Mouse (Mus musculus): Measurements from ENCODE around the gene Urah. TPM values are rescaled to one million over a fixed set of nuclear protein-coding genes. Genes with fewer than 3 reads are reported as not detected.

Urah gene
- polyA plus RNA-seq, 1 experiment from 2014 or later: 12.9 TPM

- WGBS: 73% methylated on average over 6 of the region's 6 CpGs
- Histone ChIP-seq H3K4me2 (ENCODE audit: low read depth, low read length) (no peak overlapping the region), H3K9ac (ENCODE audit: low read depth, low read length) (no peak overlapping the region), H3K9me3 (ENCODE audit: control insufficient read depth, low read length) (no peaks in the 10 kb centered on the region), H3K27me3 (replicated peaks; ENCODE audit: control insufficient read depth, insufficient read depth, low read length) (no peaks in the 10 kb centered on the region), H3K4me1 (ENCODE audit: control insufficient read depth, insufficient read depth, low read length) (no peaks in the 10 kb centered on the region), H3K36me3 (ENCODE audit: control insufficient read depth, insufficient read depth, low read length) (no peaks in the 10 kb centered on the region), H3K27ac (replicated peaks; ENCODE audit: low read depth, low read length) (no peak overlapping the region), H3K4me3 (ENCODE audit: low read depth, low read length) (no peak overlapping the region)
- no peak for DNase-seq (ENCODE audit: low spot score)
- ATAC-seq (ENCODE audit: low read depth): no peak
Observed at GRCm38 (mm10) chr7:140831447-140831846, 3.4 kb upstream of the Urah start.

- Histone ChIP-seq H3K27ac (replicated peaks; ENCODE audit: low read depth, low read length) (no peak overlapping the region), H3K4me1 (ENCODE audit: control insufficient read depth, insufficient read depth, low read length) (no peaks in the 10 kb centered on the region), H3K36me3 (ENCODE audit: control insufficient read depth, insufficient read depth, low read length) (no peaks in the 10 kb centered on the region), H3K4me2 (ENCODE audit: low read depth, low read length) (no peak overlapping the region), H3K9me3 (ENCODE audit: control insufficient read depth, low read length) (no peaks in the 10 kb centered on the region), H3K9ac (ENCODE audit: low read depth, low read length) (no peak overlapping the region), H3K4me3 (ENCODE audit: low read depth, low read length) (no peak overlapping the region), H3K27me3 (replicated peaks; ENCODE audit: control insufficient read depth, insufficient read depth, low read length) (no peaks in the 10 kb centered on the region)
- ATAC-seq (ENCODE audit: low read depth) (no peak), DNase-seq (ENCODE audit: low spot score) (no peak)
- 83% methylated on average over 4 of the region's 4 CpGs for WGBS
Observed at GRCm38 (mm10) chr7:140833341-140833740, 1.5 kb upstream of the Urah start.

- 70% methylated on average over 2 of the region's 2 CpGs for WGBS
- H3K4me2 ChIP-seq (ENCODE audit: low read depth, low read length): no peak overlapping the region
- ATAC-seq (ENCODE audit: low read depth): 0 out of 2 replicates have a peak, but pooled peaks have one; percentile 24
Observed at GRCm38 (mm10) chr7:140835758-140836087, 905 bp downstream of the Urah start.

GRCm38 (mm10) chr7:140836243-140837115, 1.7 kb downstream of the Urah start:
- Histone ChIP-seq H3K4me1 (ENCODE audit: control insufficient read depth, insufficient read depth, low read length) (peaks cover 3% of the 10 kb centered on the region; the same call in 1 of the 2 replicates), H3K27me3 (replicated peaks; ENCODE audit: control insufficient read depth, insufficient read depth, low read length) (peaks cover 3% of the 10 kb centered on the region), H3K9ac (ENCODE audit: low read depth, low read length) (no peak overlapping the region), H3K4me2 (ENCODE audit: low read depth, low read length) (no peak overlapping the region), H3K36me3 (ENCODE audit: control insufficient read depth, insufficient read depth, low read length) (no peaks in the 10 kb centered on the region), H3K4me3 (ENCODE audit: low read depth, low read length) (no peak overlapping the region), H3K9me3 (ENCODE audit: control insufficient read depth, low read length) (no peaks in the 10 kb centered on the region), H3K27ac (replicated peaks; ENCODE audit: low read depth, low read length) (no peak overlapping the region)
- no peak for ATAC-seq (ENCODE audit: low read depth)
- DNase-seq (ENCODE audit: low spot score): no peak
- WGBS: 83% methylated on average over 9 of the region's 9 CpGs

More at GRCm38 (mm10) chr7:140835758-140836087, 905 bp downstream of the Urah start:
- no peak overlapping the region for H3K4me3 ChIP-seq (ENCODE audit: low read depth, low read length)
- no peaks in the 10 kb centered on the region for H3K36me3 ChIP-seq (ENCODE audit: control insufficient read depth, insufficient read depth, low read length)
- DNase-seq (ENCODE audit: low spot score): no peak
- no peaks in the 10 kb centered on the region for H3K4me1 ChIP-seq (ENCODE audit: control insufficient read depth, insufficient read depth, low read length)
- H3K9me3 ChIP-seq (ENCODE audit: control insufficient read depth, low read length): no peaks in the 10 kb centered on the region
- H3K27me3 ChIP-seq (replicated peaks; ENCODE audit: control insufficient read depth, insufficient read depth, low read length): no peaks in the 10 kb centered on the region; the same call in 1 of the 2 replicates
- H3K27ac ChIP-seq (replicated peaks; ENCODE audit: low read depth, low read length): no peak overlapping the region
- H3K9ac ChIP-seq (ENCODE audit: low read depth, low read length): peak overlapping the region; percentile 34; the same call in 1 of the 2 replicates

- Histone ChIP-seq H3K4me1 (ENCODE audit: control insufficient read depth, insufficient read depth, low read length) (peaks cover 3% of the 10 kb centered on the region; the same call in 1 of the 2 replicates), H3K9me3 (ENCODE audit: control insufficient read depth, low read length) (no peaks in the 10 kb centered on the region), H3K9ac (ENCODE audit: low read depth, low read length) (no peak overlapping the region), H3K36me3 (ENCODE audit: control insufficient read depth, insufficient read depth, low read length) (no peaks in the 10 kb centered on the region), H3K27me3 (replicated peaks; ENCODE audit: control insufficient read depth, insufficient read depth, low read length) (peaks cover 9% of the 10 kb centered on the region), H3K4me2 (ENCODE audit: low read depth, low read length) (no peak overlapping the region), H3K4me3 (ENCODE audit: low read depth, low read length) (no peak overlapping the region), H3K27ac (replicated peaks; ENCODE audit: low read depth, low read length) (no peak overlapping the region)
- 63% methylated on average over 5 of the region's 5 CpGs for WGBS
- DNase-seq (ENCODE audit: low spot score) (no peak), ATAC-seq (ENCODE audit: low read depth) (no peak)
Observed at GRCm38 (mm10) chr7:140839556-140839955, 4.7 kb downstream of the Urah start.

- Histone ChIP-seq H3K4me3 (ENCODE audit: low read depth, low read length) (no peak overlapping the region), H3K4me1 (ENCODE audit: control insufficient read depth, insufficient read depth, low read length) (peaks cover 3% of the 10 kb centered on the region; the same call in 1 of the 2 replicates), H3K9me3 (ENCODE audit: control insufficient read depth, low read length) (no peaks in the 10 kb centered on the region), H3K27ac (replicated peaks; ENCODE audit: low read depth, low read length) (no peak overlapping the region), H3K4me2 (ENCODE audit: low read depth, low read length) (no peak overlapping the region), H3K36me3 (ENCODE audit: control insufficient read depth, insufficient read depth, low read length) (no peaks in the 10 kb centered on the region), H3K27me3 (replicated peaks; ENCODE audit: control insufficient read depth, insufficient read depth, low read length) (peaks cover 9% of the 10 kb centered on the region), H3K9ac (ENCODE audit: low read depth, low read length) (no peak overlapping the region)
- 35% methylated on average over 18 of the region's 19 CpGs for WGBS
- ATAC-seq (ENCODE audit: low read depth) (no peak), DNase-seq (ENCODE audit: low spot score) (peak; percentile 22)
Observed at GRCm38 (mm10) chr7:140840750-140841735, 6.2 kb downstream of the Urah start.

- ATAC-seq (ENCODE audit: low read depth) (no peak), DNase-seq (ENCODE audit: low spot score) (no peak)
- Histone ChIP-seq H3K36me3 (ENCODE audit: control insufficient read depth, insufficient read depth, low read length) (no peaks in the 10 kb centered on the region), H3K27me3 (replicated peaks; ENCODE audit: control insufficient read depth, insufficient read depth, low read length) (peaks cover 9% of the 10 kb centered on the region), H3K4me1 (ENCODE audit: control insufficient read depth, insufficient read depth, low read length) (peaks cover 3% of the 10 kb centered on the region; the same call in 1 of the 2 replicates), H3K4me2 (ENCODE audit: low read depth, low read length) (no peak overlapping the region), H3K9me3 (ENCODE audit: control insufficient read depth, low read length) (no peaks in the 10 kb centered on the region), H3K27ac (replicated peaks; ENCODE audit: low read depth, low read length) (no peak overlapping the region), H3K4me3 (ENCODE audit: low read depth, low read length) (no peak overlapping the region), H3K9ac (ENCODE audit: low read depth, low read length) (no peak overlapping the region)
- 73% methylated on average over 7 of the region's 7 CpGs for WGBS
Observed at GRCm38 (mm10) chr7:140843806-140844205, 9.0 kb downstream of the Urah start.

- peak; percentile 84 for ATAC-seq (ENCODE audit: low read depth)
- no peak within 1 kb of the TSS for H3K27ac ChIP-seq (replicated peaks; ENCODE audit: low read depth, low read length)
- DNase-seq (ENCODE audit: low spot score): peak; percentile 90
- H3K4me2 ChIP-seq (ENCODE audit: low read depth, low read length): no peak within 1 kb of the TSS
- whole genome bisulfite sequencing: 29% methylated on average over 11 of the region's 14 CpGs
- H3K4me3 ChIP-seq (ENCODE audit: low read depth, low read length): no peak within 1 kb of the TSS
- no peaks in the 10 kb centered on the region for H3K9me3 ChIP-seq (ENCODE audit: control insufficient read depth, low read length)
- H3K36me3 ChIP-seq (ENCODE audit: control insufficient read depth, insufficient read depth, low read length): no peaks in the 10 kb centered on the region
- peaks cover 3% of the 10 kb centered on the region; the same call in 1 of the 2 replicates for H3K4me1 ChIP-seq (ENCODE audit: control insufficient read depth, insufficient read depth, low read length)
- H3K9ac ChIP-seq (ENCODE audit: low read depth, low read length): no peak within 1 kb of the TSS
- peaks cover 9% of the 10 kb centered on the region for H3K27me3 ChIP-seq (replicated peaks; ENCODE audit: control insufficient read depth, insufficient read depth, low read length)
Observed at GRCm38 (mm10) chr7:140844905-140845665, 10.3 kb downstream of the Urah start, which contains the start of gene Scgb1c1. TSS of gene Scgb1c1 (plus strand) at chr7:140845547.

Data from embryonic facial prominence, embryonic 14.5 days (tissue).